Mouse (Mus musculus) mammary gland, adult 2 months (tissue): ENCODE results near the gene Cideb. TPM values are rescaled to one million over a fixed set of nuclear protein-coding genes. Genes with fewer than 3 reads are reported as not detected.

ENCODE experiments used
- polyA plus RNA-seq: library from polyadenylated mRNA; depleted of rRNA; stranded (reverse); fragments of >200 nt; gene quantifications from 2 replicates; pipeline ENCODE4 v1.2.3, GENCODE M21; 2012; ENCODE audit warnings: low replicate concordance; rRNA removed

Gene Cideb
- 2.9 and 3.4 TPM in 2 replicates for polyA plus RNA-seq

GRCm38 (mm10) chr14:55758363-55758784, at the start of gene Cideb:
Gene Cideb, minus strand, starts transcription at chr14:55758458.

GRCm38 (mm10) chr14:55788256-55789050, 30.2 kb upstream of the Cideb start, which contains the start of gene Ripk3:
Gene Ripk3, minus strand, starts transcription at chr14:55788865.

GRCm38 (mm10) chr14:55783958-55784235, 25.6 kb upstream of the Cideb start, which contains the start of gene Adcy4:
Gene Adcy4, minus strand, starts transcription at chr14:55784095.

GRCm38 (mm10) chr14:55765696-55766095, 7.4 kb upstream of the Cideb start, which contains the start of gene Ltb4r1:
Gene Ltb4r1, plus strand, starts transcription at chr14:55765962.

DNA sequence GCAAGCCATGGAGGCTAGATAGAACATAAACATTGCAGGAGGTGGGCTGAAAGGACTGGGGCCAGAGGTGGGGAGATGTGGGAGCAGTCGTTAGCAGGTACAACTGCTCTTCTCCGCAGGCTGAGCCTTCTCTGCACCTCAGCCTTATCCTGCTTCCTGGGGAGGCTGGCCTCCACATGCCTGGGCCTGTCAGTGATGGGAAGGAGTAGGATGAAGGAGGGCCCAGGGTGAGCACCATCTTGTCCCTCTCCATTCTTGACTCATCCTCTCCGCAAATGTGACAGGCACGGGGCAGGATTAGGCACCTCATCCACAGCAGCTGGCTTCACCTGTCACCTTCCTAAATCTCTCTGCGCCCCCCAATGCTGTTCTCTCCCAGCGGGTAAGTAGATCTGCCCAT, 2.9 kb upstream of the Cideb start, which contains the start of gene Ltb4r2:
TSS of gene Ltb4r2 (plus strand) at position 266 of the 400 bp plus-strand sequence.

GRCm38 (mm10) chr14:55745180-55745860, 12.9 kb downstream of the Cideb start, which contains the start of the genes Dhrs1 and Nop9:
Gene Dhrs1, minus strand, starts transcription at chr14:55745690.
Gene Nop9, plus strand, starts transcription at chr14:55745693.

DNA sequence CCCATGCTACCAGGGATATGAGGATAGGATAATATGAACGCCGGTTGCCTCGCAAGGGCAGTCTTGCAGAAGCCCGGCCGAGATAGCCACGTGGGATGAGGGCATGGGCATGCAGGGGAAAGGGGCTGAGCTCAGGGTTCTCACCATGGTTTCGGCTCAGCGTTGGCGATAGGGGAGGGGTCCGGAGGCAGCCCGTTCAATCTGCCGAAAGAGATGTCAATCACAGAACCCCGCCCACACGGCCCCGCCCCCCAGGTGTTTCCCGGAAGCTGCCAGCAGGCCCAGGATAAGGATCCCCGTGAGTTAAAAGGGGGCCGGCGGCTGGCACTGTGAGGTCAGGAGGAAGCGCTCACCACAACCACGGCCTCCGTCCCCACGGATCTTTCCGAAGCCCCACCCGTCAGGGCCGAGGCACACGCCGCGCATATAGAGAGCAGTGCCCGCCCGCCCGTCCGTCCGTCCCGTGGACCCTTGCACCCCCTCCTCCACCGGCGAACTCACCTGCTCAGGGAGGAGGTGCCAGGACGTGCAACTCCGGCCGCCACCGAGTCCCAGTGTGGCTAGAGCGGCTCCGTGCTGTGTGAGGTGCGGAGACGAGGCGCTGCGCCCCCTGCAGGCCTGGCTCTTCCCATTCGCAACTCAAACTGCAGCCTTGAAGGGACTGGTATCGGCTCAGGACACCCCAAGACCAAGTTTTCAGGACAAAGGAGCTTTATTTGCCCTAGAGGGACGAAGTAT, 36.4 kb downstream of the Cideb start, which contains the start of gene Rabggta:
TSS of gene Rabggta (minus strand) at position 564 of the 738 bp plus-strand sequence.

DNA sequence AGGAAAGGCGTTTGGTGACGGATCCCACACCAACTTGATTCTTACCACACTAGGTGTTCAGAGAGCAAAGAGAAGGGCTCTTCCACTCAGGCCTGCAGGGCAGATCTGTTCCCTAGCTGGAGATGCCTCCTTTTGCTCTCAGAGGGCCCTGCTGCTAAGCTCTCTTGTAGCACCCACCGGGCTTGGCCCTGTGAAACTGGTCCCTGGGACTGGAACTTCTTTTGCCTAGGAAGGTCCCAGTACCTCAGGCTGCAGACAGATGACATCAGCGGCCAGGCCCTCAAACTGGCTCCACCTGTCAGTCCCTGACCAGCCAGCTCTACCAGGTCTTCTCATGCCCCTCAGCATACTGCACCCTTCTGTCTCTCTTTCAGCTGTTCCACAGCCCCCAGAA, 44.5 kb downstream of the Cideb start, which contains the start of gene Tgm1:
TSS of gene Tgm1 (minus strand) at position 198 of the 394 bp plus-strand sequence.

Other genes starting within 250 kb of the Cideb start
- gene Cpne6, start 248.0 kb downstream of the Cideb start, polyA plus RNA-seq, result 0.04 and 0.06 TPM in 2 replicates
- not detected in 2 replicates for gene Nrl, start 233.5 kb downstream of the Cideb start, polyA plus RNA-seq
- 48.9 and 49.2 TPM in 2 replicates for gene Pck2, start 218.2 kb downstream of the Cideb start, polyA plus RNA-seq
- gene Dcaf11, start 198.5 kb downstream of the Cideb start, polyA plus RNA-seq, result 81.8 and 97.0 TPM in 2 replicates
- 3.3 and 3.4 TPM in 2 replicates for gene A730061H03Rik, start 198.1 kb downstream of the Cideb start, polyA plus RNA-seq
- 1.3 and 183 TPM in 2 replicates for gene Fitm1, start 182.8 kb downstream of the Cideb start, polyA plus RNA-seq
- gene Psme1, start 180.3 kb downstream of the Cideb start, polyA plus RNA-seq, result 108 and 126 TPM in 2 replicates
- 46.8 and 63.8 TPM in 2 replicates for gene Emc9, start 173.2 kb downstream of the Cideb start, polyA plus RNA-seq
- gene Psme2, start 167.3 kb downstream of the Cideb start, polyA plus RNA-seq, result 82.9 and 83.0 TPM in 2 replicates
- 45.2 and 55.3 TPM in 2 replicates for gene Rnf31, start 166.8 kb downstream of the Cideb start, polyA plus RNA-seq
- 87.7 and 150 TPM in 2 replicates for gene Irf9, start 154.9 kb downstream of the Cideb start, polyA plus RNA-seq
- gene Rec8, start 140.4 kb downstream of the Cideb start, polyA plus RNA-seq, result 1.1 and 1.5 TPM in 2 replicates
- gene Ipo4, start 122.5 kb downstream of the Cideb start, polyA plus RNA-seq, result 86.3 and 113 TPM in 2 replicates
- 12.4 and 13.1 TPM in 2 replicates for gene Gm49378, start 120.6 kb downstream of the Cideb start, polyA plus RNA-seq
- 79.9 and 86.5 TPM in 2 replicates for gene Tm9sf1, start 114.7 kb downstream of the Cideb start, polyA plus RNA-seq
- 1.1 and 1.4 TPM in 2 replicates for gene Tssk4, start 108.3 kb downstream of the Cideb start, polyA plus RNA-seq
- gene Mdp1, start 98.0 kb downstream of the Cideb start, polyA plus RNA-seq, result 15.3 and 24.6 TPM in 2 replicates
- gene Gmpr2, start 86.5 kb downstream of the Cideb start, polyA plus RNA-seq, result 12.7 and 32.2 TPM in 2 replicates
- 210 and 446 TPM in 2 replicates for gene Nedd8, start 86.3 kb downstream of the Cideb start, polyA plus RNA-seq
- 12.8 and 15.9 TPM in 2 replicates for gene Tinf2, start 76.6 kb downstream of the Cideb start, polyA plus RNA-seq
- gene Tgm1, start 44.5 kb downstream of the Cideb start, polyA plus RNA-seq, result 8.3 and 10.6 TPM in 2 replicates
- 51.2 and 52.9 TPM in 2 replicates for gene Rabggta, start 36.2 kb downstream of the Cideb start, polyA plus RNA-seq
- gene Dhrs1, start 12.8 kb downstream of the Cideb start, polyA plus RNA-seq, result 75.4 and 104 TPM in 2 replicates
- 16.8 and 28.9 TPM in 2 replicates for gene Nop9, start 12.8 kb downstream of the Cideb start, polyA plus RNA-seq
- gene Ltb4r2, start 3.0 kb upstream of the Cideb start, polyA plus RNA-seq, result 0.29 and 0.34 TPM in 2 replicates
- gene Ltb4r1, start 7.5 kb upstream of the Cideb start, polyA plus RNA-seq, result 5.1 and 7.6 TPM in 2 replicates
- gene Adcy4, start 25.6 kb upstream of the Cideb start, polyA plus RNA-seq, result 41.0 and 55.8 TPM in 2 replicates
- 21.9 and 26.5 TPM in 2 replicates for gene Ripk3, start 30.4 kb upstream of the Cideb start, polyA plus RNA-seq
- 28.1 and 37.1 TPM in 2 replicates for gene Nfatc4, start 64.7 kb upstream of the Cideb start, polyA plus RNA-seq
- gene Nynrin, start 95.6 kb upstream of the Cideb start, polyA plus RNA-seq, result 6.3 and 6.5 TPM in 2 replicates
- 0.26 and 0.33 TPM in 2 replicates for gene Cbln3, start 125.9 kb upstream of the Cideb start, polyA plus RNA-seq
- gene Khnyn, start 126.5 kb upstream of the Cideb start, polyA plus RNA-seq, result 24.4 and 25.2 TPM in 2 replicates
- 48.0 and 73.6 TPM in 2 replicates for gene Sdr39u1, start 141.8 kb upstream of the Cideb start, polyA plus RNA-seq
- 17.9 and 42.7 TPM in 2 replicates for gene Cma1, start 186.2 kb upstream of the Cideb start, polyA plus RNA-seq
- gene Cma2, start 192.5 kb upstream of the Cideb start, polyA plus RNA-seq, result not detected in 2 replicates